In the genomic region with DNA sequence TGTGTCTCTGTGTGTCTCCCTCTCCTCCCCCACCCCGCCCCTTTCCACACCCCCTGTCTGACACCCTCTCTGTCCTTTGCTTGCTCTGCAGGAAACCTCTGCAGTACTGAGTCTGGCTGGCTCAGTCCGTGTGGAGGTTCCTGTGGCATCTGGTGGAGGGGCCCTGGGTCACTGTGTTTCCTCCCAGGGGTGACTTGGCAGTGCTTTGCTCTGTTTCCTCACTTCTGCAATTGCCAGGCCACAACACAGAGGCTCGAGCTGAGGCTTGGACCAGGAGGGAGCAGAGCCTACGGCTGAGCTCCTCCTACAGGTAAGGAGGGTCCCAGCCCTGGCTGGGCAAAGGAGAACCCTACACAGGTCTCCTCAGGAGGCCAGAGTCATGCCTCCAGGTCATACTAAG, we compare ENCODE assay signal across 8 mouse cellular contexts. TPM values are rescaled to one million over a fixed set of nuclear protein-coding genes. Genes with fewer than 3 reads are reported as not detected.
DNase-seq lines count a peak whose midpoint lies in the region; TF ChIP-seq lines count a peak whose summit lies in the region.
"Had no signal": no experiment of that assay in that cellular context is flagged by ENCODE, and none has a peak within 500 bp of the region (broad histone marks: within the 10 kb centered on the region; RNA-seq: fewer than 3 reads in every experiment).

A gene (plus strand): TSS at position 103 of the 400 bp plus-strand sequence.

- H3K36me3 ChIP-seq in liver, adult 2 months (ENCODE audit: control insufficient read depth, insufficient read depth, low read length), result no peaks in the 10 kb centered on the region
- no peaks in the 10 kb centered on the region for H3K36me3 ChIP-seq in small intestine, adult 2 months (ENCODE audit: control insufficient read depth, insufficient read depth, low read length)
- H3K36me3 ChIP-seq: limb, embryonic 15.5 days had no signal

- WGBS in liver, adult 2 months, result 43% methylated on average over 4 of the region's 4 CpGs
- WGBS in small intestine, adult 2 months, result 46% methylated on average over 4 of the region's 4 CpGs

- H3K4me3 ChIP-seq in liver, adult 2 months (ENCODE audit: insufficient read depth, low read depth, low read length), result peak within 1 kb of the TSS; percentile 23
- peak within 1 kb of the TSS; percentile 24 for H3K4me3 ChIP-seq in small intestine, adult 2 months (ENCODE audit: low read depth, low read length)
- H3K4me3 ChIP-seq: limb, embryonic 15.5 days had no signal

- no peak for TF ChIP-seq CTCF in liver, adult 2 months (IDR thresholded peaks at IDR 0.05; ENCODE audit: low read depth, low read length)
- TF ChIP-seq CTCF in small intestine, adult 2 months (IDR thresholded peaks at IDR 0.05; ENCODE audit: extremely low read depth, insufficient read length, insufficient replicate concordance, low read depth, low read length), result no peak

- no peaks in the 10 kb centered on the region for H3K27me3 ChIP-seq in liver, adult 2 months (ENCODE audit: control insufficient read depth, insufficient read depth, low read length)
- H3K27me3 ChIP-seq in small intestine, adult 2 months (ENCODE audit: control insufficient read depth, insufficient read depth, low read length), result no peaks in the 10 kb centered on the region
- H3K27me3 ChIP-seq: limb, embryonic 15.5 days had no signal

- DNase-seq in thymus, postnatal 0 days (ENCODE audit: low spot score), result peak; percentile 15
- DNase-seq in thymus, postnatal 14 days, result no peak
- no peak for DNase-seq in gonadal fat pad, adult 2 months (ENCODE audit: low read depth)
- DNase-seq in liver, adult 2 months (ENCODE audit: extremely low read depth, low read depth, low spot score), result peak; percentile 15
- DNase-seq in ovary, postnatal 10 days (ENCODE audit: low spot score), result no peak
- no peak for DNase-seq in right cerebral cortex, adult 2 months (ENCODE audit: low spot score in 2 of 2)

- peak within 1 kb of the TSS; percentile 12; the same call in 1 of the 2 replicates for H3K27ac ChIP-seq in liver, adult 2 months (replicated peaks; ENCODE audit: insufficient read depth, low read depth, low read length)
- peak within 1 kb of the TSS; percentile 50 for H3K27ac ChIP-seq in small intestine, adult 2 months (ENCODE audit: insufficient read depth, low read depth, low read length)
- H3K27ac ChIP-seq: limb, embryonic 15.5 days had no signal

- no peaks in the 10 kb centered on the region for H3K79me2 ChIP-seq in liver, adult 2 months (ENCODE audit: control insufficient read depth, insufficient read depth, low read length)

- TF ChIP-seq POLR2A in liver, adult 2 months (IDR thresholded peaks at IDR 0.05; ENCODE audit: extremely low read depth, insufficient read depth, low read length), result no peak
- no peak for TF ChIP-seq POLR2A in small intestine, adult 2 months (IDR thresholded peaks at IDR 0.05; ENCODE audit: low read depth, low read length)

- peak within 1 kb of the TSS; percentile 25; the same call in 1 of the 2 replicates for H3K9ac ChIP-seq in liver, adult 2 months (ENCODE audit: low read depth, low read length)
- H3K9ac ChIP-seq: limb, embryonic 15.5 days had no signal

- H3K4me1 ChIP-seq in liver, adult 2 months (ENCODE audit: control insufficient read depth, insufficient read depth, low read length), result no peaks in the 10 kb centered on the region
- H3K4me1 ChIP-seq in small intestine, adult 2 months (ENCODE audit: control insufficient read depth, insufficient read depth, insufficient read length, low read length), result peaks cover 17% of the 10 kb centered on the region; the same call in 1 of the 2 replicates

RNA-seq across cellular contexts. Expression of the gene that starts here (rescaled TPM):
- polyA plus RNA-seq in thymus, postnatal 0 days (2015; fragmentation: Nextera tagmentation; extraction: Ambion mirVana), result 0.96 and 1.5 TPM in 2 replicates
- polyA plus RNA-seq in gonadal fat pad, adult 2 months (2012; rRNA removed), result 9.8 and 12.7 TPM in 2 replicates
- total RNA-seq in liver, adult 2 months (2014; rRNA removed), result 1.0 and 1.3 TPM in 2 replicates
- 0.73 and 1.0 TPM in 2 replicates for polyA plus RNA-seq in liver, adult 2 months (2012; rRNA removed)
- polyA plus RNA-seq in small intestine, adult 2 months (2012; rRNA removed), result 2.9 and 3.1 TPM in 2 replicates

Comparison
In these comparisons a context has a peak if more than half of its experiments do, and no peak if none do; other contexts are left out.
1. DNase-seq: peak in thymus, postnatal 0 days (single experiment) and liver, adult 2 months (single experiment); none in thymus, postnatal 14 days (single experiment), gonadal fat pad, adult 2 months (single experiment), ovary, postnatal 10 days (single experiment) and right cerebral cortex, adult 2 months (0 of 2).